Mouse (Mus musculus): ENCODE data around the gene Sergef. TPM values are rescaled to one million over a fixed set of nuclear protein-coding genes. Genes with fewer than 3 reads are reported as not detected.

Sergef gene
- polyA plus RNA-seq, 1 experiment from 2014 or later = 4.9 TPM

- Histone ChIP-seq H3K27me3 (ENCODE audit: control insufficient read depth, insufficient read depth, low read depth, low read length) (no peaks in the 10 kb centered on the region), H3K36me3 (ENCODE audit: control insufficient read depth, insufficient read depth) (no peaks in the 10 kb centered on the region)
- no peak for ATAC-seq (ENCODE audit: low read depth)
Measured at GRCm38 (mm10) chr7:46413959-46414725, 225.5 kb downstream of the Sergef start.

GRCm38 (mm10) chr7:46412823-46413222 is 226.8 kb downstream of the Sergef start:
- no peak for ATAC-seq (ENCODE audit: low read depth)
- H3K4me1 ChIP-seq (ENCODE audit: control insufficient read depth, low read depth, low read length) = no peaks in the 10 kb centered on the region
- 50% methylated on average over 5 of the region's 5 CpGs for WGBS (ENCODE audit: insufficient replicate concordance)

More at GRCm38 (mm10) chr7:46413959-46414725, 225.5 kb downstream of the Sergef start:
- no peak overlapping the region for H3K4me2 ChIP-seq (ENCODE audit: low read depth, low read length)
- 53% methylated on average over 6 of the region's 6 CpGs for WGBS (ENCODE audit: insufficient replicate concordance)
- no peaks in the 10 kb centered on the region for H3K4me1 ChIP-seq (ENCODE audit: control insufficient read depth, low read depth, low read length)
- no peaks in the 10 kb centered on the region for H3K9me3 ChIP-seq (replicated peaks; ENCODE audit: control insufficient read depth, low read length)
- no peak overlapping the region for H3K9ac ChIP-seq (ENCODE audit: low read depth, low read length)
- no peak overlapping the region for H3K27ac ChIP-seq (ENCODE audit: low read length)
- H3K4me3 ChIP-seq (ENCODE audit: low read depth, low read length) = no peak overlapping the region

GRCm38 (mm10) chr7:46410727-46411126 is 228.9 kb downstream of the Sergef start:
- Histone ChIP-seq H3K9ac (ENCODE audit: low read depth, low read length) (no peak overlapping the region), H3K27ac (ENCODE audit: low read length) (no peak overlapping the region), H3K9me3 (replicated peaks; ENCODE audit: control insufficient read depth, low read length) (no peaks in the 10 kb centered on the region), H3K4me2 (ENCODE audit: low read depth, low read length) (no peak overlapping the region), H3K36me3 (ENCODE audit: control insufficient read depth, insufficient read depth) (no peaks in the 10 kb centered on the region), H3K27me3 (ENCODE audit: control insufficient read depth, insufficient read depth, low read depth, low read length) (no peaks in the 10 kb centered on the region), H3K4me1 (ENCODE audit: control insufficient read depth, low read depth, low read length) (no peaks in the 10 kb centered on the region), H3K4me3 (ENCODE audit: low read depth, low read length) (no peak overlapping the region)
- ATAC-seq (ENCODE audit: low read depth) = no peak
- 67% methylated on average over 6 of the region's 6 CpGs for WGBS (ENCODE audit: insufficient replicate concordance)

More at GRCm38 (mm10) chr7:46412823-46413222, 226.8 kb downstream of the Sergef start:
- no peak overlapping the region for H3K4me2 ChIP-seq (ENCODE audit: low read depth, low read length)
- no peaks in the 10 kb centered on the region for H3K36me3 ChIP-seq (ENCODE audit: control insufficient read depth, insufficient read depth)
- no peaks in the 10 kb centered on the region for H3K9me3 ChIP-seq (replicated peaks; ENCODE audit: control insufficient read depth, low read length)
- no peaks in the 10 kb centered on the region for H3K27me3 ChIP-seq (ENCODE audit: control insufficient read depth, insufficient read depth, low read depth, low read length)
- no peak overlapping the region for H3K27ac ChIP-seq (ENCODE audit: low read length)
- no peak overlapping the region for H3K4me3 ChIP-seq (ENCODE audit: low read depth, low read length)
- no peak overlapping the region for H3K9ac ChIP-seq (ENCODE audit: low read depth, low read length)

- Histone ChIP-seq H3K4me2 (ENCODE audit: low read depth, low read length) (no peak overlapping the region), H3K9me3 (replicated peaks; ENCODE audit: control insufficient read depth, low read length) (no peaks in the 10 kb centered on the region), H3K4me1 (ENCODE audit: control insufficient read depth, low read depth, low read length) (no peaks in the 10 kb centered on the region), H3K36me3 (ENCODE audit: control insufficient read depth, insufficient read depth) (no peaks in the 10 kb centered on the region), H3K9ac (ENCODE audit: low read depth, low read length) (no peak overlapping the region), H3K4me3 (ENCODE audit: low read depth, low read length) (no peak overlapping the region), H3K27ac (ENCODE audit: low read length) (no peak overlapping the region), H3K27me3 (ENCODE audit: control insufficient read depth, insufficient read depth, low read depth, low read length) (no peaks in the 10 kb centered on the region)
- 23% methylated on average over 12 of the region's 12 CpGs for WGBS (ENCODE audit: insufficient replicate concordance)
- ATAC-seq (ENCODE audit: low read depth) = no peak
Measured at GRCm38 (mm10) chr7:46409204-46409789, 230.3 kb downstream of the Sergef start.

GRCm38 (mm10) chr7:46408606-46409005 is 231.0 kb downstream of the Sergef start:
- no peaks in the 10 kb centered on the region for H3K4me1 ChIP-seq (ENCODE audit: control insufficient read depth, low read depth, low read length)
- no peak for ATAC-seq (ENCODE audit: low read depth)
- no peaks in the 10 kb centered on the region for H3K9me3 ChIP-seq (replicated peaks; ENCODE audit: control insufficient read depth, low read length)
- no peak overlapping the region for H3K4me2 ChIP-seq (ENCODE audit: low read depth, low read length)
- H3K36me3 ChIP-seq (ENCODE audit: control insufficient read depth, insufficient read depth) = no peaks in the 10 kb centered on the region
- no peak overlapping the region for H3K27ac ChIP-seq (ENCODE audit: low read length)
- no peaks in the 10 kb centered on the region for H3K27me3 ChIP-seq (ENCODE audit: control insufficient read depth, insufficient read depth, low read depth, low read length)
- H3K4me3 ChIP-seq (ENCODE audit: low read depth, low read length) = no peak overlapping the region
- H3K9ac ChIP-seq (ENCODE audit: low read depth, low read length) = no peak overlapping the region
- 62% methylated on average over 9 of the region's 9 CpGs for WGBS (ENCODE audit: insufficient replicate concordance)

- H3K27ac ChIP-seq (ENCODE audit: low read length) = no peak overlapping the region
- H3K9me3 ChIP-seq (replicated peaks; ENCODE audit: control insufficient read depth, low read length) = no peaks in the 10 kb centered on the region
- H3K4me1 ChIP-seq (ENCODE audit: control insufficient read depth, low read depth, low read length) = no peaks in the 10 kb centered on the region
- ATAC-seq (ENCODE audit: low read depth) = no peak
- WGBS (ENCODE audit: insufficient replicate concordance) = 69% methylated on average over 7 of the region's 7 CpGs
- no peaks in the 10 kb centered on the region; the same call in 1 of the 2 replicates for H3K27me3 ChIP-seq (ENCODE audit: control insufficient read depth, insufficient read depth, low read depth, low read length)
- H3K9ac ChIP-seq (ENCODE audit: low read depth, low read length) = no peak overlapping the region
- no peaks in the 10 kb centered on the region for H3K36me3 ChIP-seq (ENCODE audit: control insufficient read depth, insufficient read depth)
- no peak overlapping the region for H3K4me3 ChIP-seq (ENCODE audit: low read depth, low read length)
- H3K4me2 ChIP-seq (ENCODE audit: low read depth, low read length) = no peak overlapping the region
Measured at GRCm38 (mm10) chr7:46404756-46405155, 234.9 kb downstream of the Sergef start.

GRCm38 (mm10) chr7:46403616-46404485 is 235.8 kb downstream of the Sergef start:
- Histone ChIP-seq H3K9me3 (replicated peaks; ENCODE audit: control insufficient read depth, low read length) (no peaks in the 10 kb centered on the region), H3K4me1 (ENCODE audit: control insufficient read depth, low read depth, low read length) (no peaks in the 10 kb centered on the region), H3K36me3 (ENCODE audit: control insufficient read depth, insufficient read depth) (no peaks in the 10 kb centered on the region), H3K9ac (ENCODE audit: low read depth, low read length) (no peak overlapping the region), H3K27me3 (ENCODE audit: control insufficient read depth, insufficient read depth, low read depth, low read length) (peaks cover 5% of the 10 kb centered on the region), H3K4me3 (ENCODE audit: low read depth, low read length) (no peak overlapping the region), H3K4me2 (ENCODE audit: low read depth, low read length) (no peak overlapping the region), H3K27ac (ENCODE audit: low read length) (no peak overlapping the region)
- 68% methylated on average over 15 of the region's 15 CpGs for WGBS (ENCODE audit: insufficient replicate concordance)
- no peak for ATAC-seq (ENCODE audit: low read depth)

- ATAC-seq (ENCODE audit: low read depth) = no peak
- Histone ChIP-seq H3K4me1 (ENCODE audit: control insufficient read depth, low read depth, low read length) (no peaks in the 10 kb centered on the region), H3K4me3 (ENCODE audit: low read depth, low read length) (no peak overlapping the region), H3K36me3 (ENCODE audit: control insufficient read depth, insufficient read depth) (no peaks in the 10 kb centered on the region), H3K4me2 (ENCODE audit: low read depth, low read length) (no peak overlapping the region), H3K9me3 (replicated peaks; ENCODE audit: control insufficient read depth, low read length) (no peaks in the 10 kb centered on the region), H3K27ac (ENCODE audit: low read length) (no peak overlapping the region), H3K9ac (ENCODE audit: low read depth, low read length) (no peak overlapping the region), H3K27me3 (ENCODE audit: control insufficient read depth, insufficient read depth, low read depth, low read length) (peaks cover 28% of the 10 kb centered on the region)
- WGBS (ENCODE audit: insufficient replicate concordance) = 34% methylated on average over 3 of the region's 3 CpGs
Measured at GRCm38 (mm10) chr7:46401371-46402180, 238.0 kb downstream of the Sergef start.

Measured in liver, embryonic 16.5 days (tissue).